Mouse (Mus musculus) gastrocnemius, postnatal 14 days (tissue): Measurements from ENCODE around the gene Gmps. TPM values are rescaled to one million over a fixed set of nuclear protein-coding genes. Genes with fewer than 3 reads are reported as not detected.

Experiments used
- DNase-seq: peaks from one replicate; pipeline ENCODE4 v3.0.0; 2021; ENCODE audit warnings: mixed read lengths
- intact Hi-C: fragments of 180-260 bp; cut with DNase I; formaldehyde crosslinking; loops from one replicate; pipeline ENCODE4 v1.15.1; 2025; ENCODE audit warnings: low total_unique reads
- long read RNA-seq, 2 experiments: library from polyadenylated mRNA; stranded (forward); transcript quantifications; one replicate each; pipeline ENCODE4 v2.0.0; 2021
- total RNA-seq, 2 experiments: library from RNA; stranded (reverse); gene quantifications; 2 replicates each; pipeline ENCODE4 v1.2.3; 2021

The Gmps gene
- 10 to 100 TPM; 12.7 to 13.3 TPM for total RNA-seq
- long read RNA-seq, experiment 1, full-length matches to known transcripts, result 29 of 33 reads
- long read RNA-seq, experiment 1, partial matches to known transcripts, result 3 of 33 reads
- long read RNA-seq, experiment 1, other reads (novel, unspliced or antisense), result 1 of 33 reads
- long read RNA-seq, experiment 2, full-length matches to known transcripts, result 37 of 42 reads
- long read RNA-seq, experiment 2, partial matches to known transcripts, result 0 of 42 reads
- long read RNA-seq, experiment 2, other reads (novel, unspliced or antisense), result 5 of 42 reads

GRCm38 (mm10) chr3:63975955-63976908, at the start of gene Gmps:
Gmps (plus strand) TSS chr3:63976106.
- DNase-seq, result peak; percentile 91
- intact Hi-C loops, result no loop called here

GRCm38 (mm10) chr3:63928878-63929859, 46.7 kb upstream of the Gmps start, which contains the start of gene E130311K13Rik:
E130311K13Rik (minus strand) TSS chr3:63929472.
- peak; percentile 90 for DNase-seq
- intact Hi-C loops, result no loop called here

DNA sequence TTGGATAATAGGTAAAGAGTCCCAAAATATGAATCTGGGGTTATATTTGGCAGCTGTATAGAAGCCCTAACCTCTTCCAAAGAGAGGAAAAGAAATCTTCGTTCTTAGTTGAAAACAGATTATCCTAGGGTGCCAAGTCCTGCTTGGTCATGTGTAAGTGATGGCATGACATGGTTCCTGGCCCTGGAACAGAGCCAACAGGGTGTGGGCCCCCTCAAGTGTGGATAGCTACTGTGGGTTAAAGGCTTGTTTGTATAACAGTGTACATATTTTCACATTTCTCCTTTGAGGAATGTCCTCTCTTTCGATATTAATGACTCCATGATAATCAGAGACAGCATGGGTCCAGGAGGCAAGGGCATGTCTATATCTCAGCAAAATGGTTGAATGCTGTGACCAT, 37.0 kb upstream of the Gmps start:
- no peak for DNase-seq
- intact Hi-C loops, result no loop called here

DNA sequence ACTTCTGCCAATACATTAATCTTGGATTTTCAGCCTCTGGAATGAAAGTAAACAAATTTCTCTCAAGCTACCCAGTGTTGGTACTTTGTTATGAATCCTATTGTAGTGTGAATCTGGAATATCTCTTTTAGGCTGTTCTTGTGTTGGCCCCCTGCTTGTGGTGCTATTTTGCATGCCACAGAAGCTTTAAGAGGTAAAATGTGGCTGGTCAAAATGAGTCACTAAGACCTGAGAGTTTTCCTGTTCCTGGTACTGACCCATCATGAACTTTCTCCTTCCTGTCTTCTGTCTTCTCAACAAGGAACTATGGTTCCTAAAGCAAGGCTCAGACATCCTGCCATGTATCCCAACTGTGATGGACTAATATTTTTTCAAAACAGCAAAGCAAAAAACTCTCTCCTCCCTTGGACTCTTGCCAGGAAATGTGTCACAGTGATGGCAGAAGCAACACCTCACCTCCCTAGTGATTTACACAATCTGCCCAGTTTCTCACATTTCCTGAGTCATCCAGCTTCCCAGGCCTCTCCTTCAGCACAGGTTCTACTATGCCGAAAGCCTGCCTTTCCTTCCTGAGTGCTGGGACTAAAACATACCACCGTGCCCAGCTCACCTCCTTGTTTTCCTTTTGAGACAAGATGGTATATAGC, 34.6 kb upstream of the Gmps start:
- intact Hi-C loops, result no loop called here
- DNase-seq, result no peak

- intact Hi-C loops, result no loop called here
- no peak for DNase-seq
These were observed 26.1 kb upstream of the Gmps start for GRCm38 (mm10) chr3:63949837-63950236.

DNA sequence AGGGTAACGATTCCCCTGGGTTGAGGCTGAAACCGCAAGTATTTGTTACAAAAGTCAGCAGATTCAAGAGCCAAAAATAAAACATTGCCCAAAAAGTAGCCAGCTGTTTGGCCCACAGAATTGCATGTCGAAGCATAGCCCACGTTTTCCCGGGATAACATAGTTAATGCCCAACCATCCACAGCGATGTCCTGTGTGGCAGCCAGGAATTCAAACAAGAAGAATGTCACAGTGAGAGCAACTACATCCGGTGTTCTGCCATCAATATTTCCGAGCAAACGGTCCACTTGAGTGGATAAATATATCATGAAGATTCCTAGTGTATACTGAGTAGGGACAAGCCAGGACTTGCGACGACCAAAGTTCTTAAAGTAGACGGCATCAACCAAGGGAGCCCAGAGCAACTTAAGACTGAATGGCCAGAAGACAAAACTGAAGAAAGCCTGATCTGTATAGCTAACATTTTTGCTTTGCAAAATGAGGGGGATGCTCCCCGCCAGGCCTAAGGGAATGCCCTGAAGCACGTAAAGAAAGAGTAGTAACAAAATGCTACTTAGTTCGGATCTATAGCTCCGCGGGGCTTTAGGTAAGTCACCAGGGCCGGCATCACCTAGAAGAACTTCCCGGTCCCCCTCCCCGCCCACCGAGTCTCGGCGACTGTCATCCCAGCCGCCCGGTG, 12.3 kb upstream of the Gmps start:
- no peak for DNase-seq
- intact Hi-C loops, result no loop called here

- intact Hi-C loops, result no loop called here
- DNase-seq, result peak; percentile 100
These were observed 11.6 kb upstream of the Gmps start, which contains the start of gene Slc33a1 for GRCm38 (mm10) chr3:63964100-63964921. Slc33a1 (minus strand) TSS chr3:63964768.

DNA sequence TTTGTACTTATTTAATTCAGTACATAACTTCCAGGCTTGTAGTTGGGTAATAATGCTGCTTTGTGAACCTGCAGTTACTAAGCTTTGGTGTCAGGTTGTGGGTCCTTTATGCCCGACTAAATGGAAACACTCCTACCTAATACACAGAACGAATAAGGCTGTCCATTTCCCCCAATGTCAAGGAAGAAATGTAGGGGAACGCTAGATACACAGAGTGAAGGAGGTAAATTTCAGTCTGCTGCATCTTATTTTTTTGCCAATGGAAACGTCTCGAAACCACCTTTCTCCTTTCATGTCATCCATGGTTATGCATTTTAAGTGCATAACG, 11.0 kb upstream of the Gmps start:
- intact Hi-C loops, result no loop called here
- DNase-seq, result no peak

DNA sequence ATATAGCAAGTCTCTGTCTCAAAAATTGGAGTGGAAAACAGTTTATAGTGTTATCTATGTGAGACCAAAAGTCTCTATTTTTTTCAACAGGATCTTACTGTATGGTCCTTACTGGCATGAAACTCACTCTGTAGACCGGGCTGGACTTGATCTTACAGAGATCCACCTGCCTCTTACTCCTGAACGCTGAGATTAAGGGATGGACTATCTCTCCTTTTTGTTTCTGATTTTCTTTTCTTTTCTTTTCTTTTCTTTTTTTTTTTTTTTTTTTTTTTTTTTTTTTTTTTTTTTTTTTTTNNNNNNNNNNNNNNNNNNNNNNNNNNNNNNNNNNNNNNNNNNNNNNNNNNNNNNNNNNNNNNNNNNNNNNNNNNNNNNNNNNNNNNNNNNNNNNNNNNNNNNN, 10.0 kb upstream of the Gmps start:
- no peak for DNase-seq
- intact Hi-C loops, result no loop called here

DNA sequence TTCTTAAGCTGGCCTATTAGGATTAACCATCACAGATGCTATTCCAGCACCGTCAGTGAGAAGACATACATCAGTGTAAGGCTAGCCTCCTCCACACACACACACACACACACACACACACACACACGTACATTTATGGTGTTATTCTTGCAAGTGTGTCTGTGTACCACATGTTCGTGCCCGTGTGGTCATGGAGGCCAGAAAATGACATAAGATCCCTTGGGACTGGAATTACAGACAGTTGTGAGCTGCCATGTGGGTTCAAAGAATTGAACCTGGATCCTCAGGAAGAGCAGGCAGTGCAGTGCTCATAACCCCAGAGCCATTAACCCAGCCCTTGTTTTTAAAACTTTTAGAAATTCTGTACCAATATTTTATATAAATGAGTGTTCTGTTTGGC, 2.0 kb downstream of the Gmps start:
- intact Hi-C loops, result no loop called here
- no peak for DNase-seq

GRCm38 (mm10) chr3:63986656-63987055, 10.8 kb downstream of the Gmps start:
- intact Hi-C loops, result no loop called here
- DNase-seq, result no peak

- DNase-seq, result no peak
- intact Hi-C loops, result no loop called here
These were observed 13.0 kb downstream of the Gmps start for GRCm38 (mm10) chr3:63988722-63989440.

DNA sequence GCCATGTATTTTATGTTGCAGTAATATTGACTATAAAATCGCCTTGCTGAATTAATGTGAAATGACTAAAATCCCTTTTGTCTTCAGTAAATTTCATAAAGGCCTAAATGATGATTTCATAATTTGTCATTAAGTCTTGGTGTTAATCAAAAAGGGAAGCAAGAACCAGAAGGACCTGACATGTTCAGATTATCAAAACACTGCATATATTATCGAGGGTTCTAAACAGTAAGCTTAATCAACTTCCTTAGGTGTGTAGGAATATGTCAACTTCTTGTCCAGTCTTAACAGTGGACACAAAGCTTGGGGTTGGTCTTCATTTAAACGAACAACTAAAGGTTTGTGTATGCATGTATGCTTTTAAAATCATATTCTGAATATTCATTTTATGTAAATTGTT, 45.5 kb downstream of the Gmps start:
- no peak for DNase-seq
- intact Hi-C loops, result no loop called here

DNA sequence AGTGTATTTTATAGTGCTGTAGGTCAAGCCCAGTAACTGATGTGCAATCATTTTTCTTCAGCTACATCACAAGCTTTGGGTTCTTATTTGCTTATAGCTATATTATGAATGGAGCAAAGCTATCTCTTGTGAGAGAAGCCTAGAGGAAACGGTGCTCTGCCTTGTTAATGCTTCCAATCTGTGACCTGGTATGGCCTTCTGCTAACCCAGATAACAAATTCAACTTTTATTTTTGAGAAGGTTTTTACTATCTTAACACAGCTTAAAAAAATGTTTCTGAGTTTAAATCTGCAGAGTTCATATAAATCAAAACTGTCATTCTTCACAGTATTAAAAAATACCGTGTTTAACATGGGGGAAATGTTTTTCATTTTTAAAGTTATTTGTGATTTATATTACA, 46.0 kb downstream of the Gmps start:
- DNase-seq, result no peak
- intact Hi-C loops, result no loop called here

DNA sequence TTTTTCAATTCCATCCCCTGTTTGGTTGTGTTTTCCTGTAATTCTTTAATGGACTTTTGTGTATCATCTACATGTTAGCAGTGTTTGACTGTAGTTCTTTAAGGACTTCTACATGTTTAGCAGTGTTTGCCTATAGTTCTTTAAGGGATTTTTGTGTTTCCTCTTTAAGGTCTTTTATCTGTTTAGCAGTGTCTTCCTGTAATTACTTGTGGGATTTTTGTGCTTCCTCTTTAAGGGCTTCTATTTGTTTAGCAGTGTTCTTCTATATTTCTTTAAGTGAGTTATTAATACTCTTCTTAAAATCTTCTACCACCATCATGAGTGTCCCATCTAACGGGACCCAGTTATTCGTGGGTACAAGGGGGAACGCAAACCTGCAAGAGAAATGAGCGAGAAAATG, 53.9 kb downstream of the Gmps start:
- intact Hi-C loops, result no loop called here
- no peak for DNase-seq

DNA sequence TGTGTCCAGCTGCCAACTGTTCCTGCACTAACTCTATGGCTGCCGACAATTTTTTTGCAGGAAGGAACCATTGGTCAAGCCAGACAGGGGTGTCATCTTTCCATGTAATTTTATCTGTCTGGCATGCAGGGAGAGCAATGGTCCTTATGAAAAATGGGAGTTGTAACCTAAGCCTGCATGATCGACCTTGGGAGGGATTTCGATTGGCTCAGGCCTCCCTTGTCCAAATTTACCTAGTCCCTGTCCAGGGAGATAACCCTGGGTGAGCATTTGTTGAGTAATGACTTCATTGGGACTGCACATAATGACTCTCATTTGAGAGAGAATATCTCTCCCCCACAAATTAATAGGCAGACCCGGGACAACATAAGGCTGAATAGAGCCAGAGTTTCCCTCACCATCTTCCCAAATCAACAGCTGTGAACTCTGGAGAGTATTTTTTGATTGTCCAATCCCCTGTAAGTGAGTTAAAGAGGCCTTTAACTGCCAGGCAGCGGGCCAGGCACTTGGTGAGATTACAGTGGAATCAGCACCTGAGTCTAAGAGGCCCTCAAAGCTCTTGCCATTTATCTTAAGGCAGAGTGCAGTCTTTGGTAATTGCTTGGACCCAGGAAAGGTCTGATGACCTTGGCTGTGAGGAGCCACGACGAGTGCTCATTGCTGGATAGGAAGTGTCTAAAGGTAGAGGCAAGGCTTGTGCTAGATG, 62.4 kb downstream of the Gmps start:
- DNase-seq, result no peak
- intact Hi-C loops, result no loop called here
